Mouse (Mus musculus) megakaryocyte, embryonic 14.5 days (primary cell): Measurements from ENCODE around the gene Gpc5. TPM values are rescaled to one million over a fixed set of nuclear protein-coding genes. Genes with fewer than 3 reads are reported as not detected.

Experiments
- H3K27me3 ChIP-seq: replicated peaks from 2 replicates; pipeline ENCODE3; 2012; ENCODE audit warnings: inconsistent platforms
- H3K36me3 ChIP-seq: replicated peaks from 2 replicates; pipeline ENCODE3; 2012; ENCODE audit warnings: low read length, inconsistent platforms, mixed read lengths
- H3K4me1 ChIP-seq: 2 replicates; pipeline ENCODE4 v1.6.1; 2012; ENCODE audit warnings: inconsistent platforms
- H3K4me3 ChIP-seq: replicated peaks from 2 replicates; pipeline ENCODE3; 2012; ENCODE audit warnings: moderate library complexity, mild to moderate bottlenecking, inconsistent platforms
- H3K9me3 ChIP-seq: 2 replicates; pipeline ENCODE4 v1.6.1; 2012; ENCODE audit warnings: inconsistent platforms
- FLI1 ChIP-seq: IDR thresholded peaks from 2 replicates; pipeline ENCODE4 v1.6.1; 2012; ENCODE audit warnings: low read length, inconsistent platforms, mixed read lengths
- GATA1 ChIP-seq: IDR thresholded peaks from 3 replicates; pipeline ENCODE4 v1.6.1; 2012; ENCODE audit warnings: mixed read lengths, low read length, inconsistent platforms, borderline replicate concordance
- polyA plus RNA-seq: library from polyadenylated mRNA; stranded (reverse); fragments of >175 nt; gene quantifications from 2 replicates; pipeline ENCODE4 v1.2.3, GENCODE M21; 2012; ENCODE audit warnings: low replicate concordance; ENCODE audit not compliant: insufficient read depth

Gene Gpc5
- polyA plus RNA-seq, 1 experiment = not detected

- Histone ChIP-seq H3K27me3 (no peaks in the 10 kb centered on the region), H3K4me1 (peaks cover 4% of the 10 kb centered on the region), H3K4me3 (no peak overlapping the region), H3K36me3 (no peaks in the 10 kb centered on the region), H3K9me3 (no peaks in the 10 kb centered on the region)
- TF ChIP-seq FLI1 = no peak
- TF ChIP-seq GATA1 = no peak
These were observed 887.2 kb downstream of the Gpc5 start for GRCm38 (mm10) chr14:115979233-115979632.

GRCm38 (mm10) chr14:115990764-115991163, 898.7 kb downstream of the Gpc5 start:
- no peaks in the 10 kb centered on the region for H3K9me3 ChIP-seq
- no peak for TF ChIP-seq FLI1
- no peak overlapping the region for H3K4me3 ChIP-seq
- H3K36me3 ChIP-seq = no peaks in the 10 kb centered on the region
- no peaks in the 10 kb centered on the region for H3K27me3 ChIP-seq
- no peaks in the 10 kb centered on the region for H3K4me1 ChIP-seq

DNA sequence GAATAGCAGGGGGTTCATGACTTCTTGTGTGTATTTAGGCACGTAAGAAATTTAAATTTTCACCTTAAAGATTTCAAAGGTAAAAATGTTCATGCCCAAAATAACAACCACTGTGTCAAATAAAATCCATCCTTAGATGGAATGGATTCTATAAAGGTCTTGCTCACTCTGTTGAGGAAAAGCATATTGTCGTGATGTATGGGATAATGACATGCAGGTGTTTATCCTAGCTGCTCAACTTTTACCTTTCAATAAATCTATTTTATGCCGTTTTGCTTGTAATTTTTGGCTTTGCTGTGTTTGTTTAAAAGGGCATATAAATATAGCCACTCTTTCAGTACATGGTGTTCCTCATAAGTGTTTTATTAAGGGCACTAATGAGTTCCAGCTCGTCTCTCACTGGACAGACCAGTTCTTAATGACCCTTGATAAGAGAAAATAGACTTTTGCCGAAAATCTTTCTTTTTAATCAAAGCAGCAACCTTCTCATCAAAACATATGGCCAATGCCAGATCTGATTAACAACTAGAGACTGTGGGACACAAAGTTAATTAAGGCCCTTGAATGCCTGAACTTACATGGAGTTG, 901.6 kb downstream of the Gpc5 start:
- Histone ChIP-seq H3K36me3 (no peaks in the 10 kb centered on the region), H3K9me3 (no peaks in the 10 kb centered on the region), H3K27me3 (no peaks in the 10 kb centered on the region), H3K4me3 (no peak overlapping the region), H3K4me1 (no peaks in the 10 kb centered on the region)
- no peak for TF ChIP-seq FLI1
- TF ChIP-seq GATA1 = no peak

DNA sequence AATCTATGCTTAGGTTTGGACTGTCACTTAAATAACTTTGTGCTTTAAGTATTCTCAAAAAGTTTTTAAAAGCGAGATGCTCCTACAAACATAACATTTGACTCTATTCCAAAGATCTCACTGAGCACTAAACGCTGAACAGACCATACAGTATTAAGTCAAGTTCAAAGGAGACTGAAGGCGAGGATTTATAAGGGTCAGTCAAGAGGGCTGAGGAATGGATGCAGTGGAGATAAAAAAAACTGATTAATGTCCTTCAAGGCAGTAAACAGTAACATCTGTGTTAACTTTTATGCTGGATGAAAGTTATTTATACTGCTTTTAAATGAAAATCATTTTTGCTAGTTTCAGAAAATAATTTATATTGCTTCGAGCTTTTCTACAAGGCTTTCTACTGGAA, 906.9 kb downstream of the Gpc5 start:
- Histone ChIP-seq H3K4me1 (no peaks in the 10 kb centered on the region), H3K4me3 (no peak overlapping the region), H3K36me3 (no peaks in the 10 kb centered on the region), H3K27me3 (no peaks in the 10 kb centered on the region), H3K9me3 (no peaks in the 10 kb centered on the region)
- TF ChIP-seq FLI1 = no peak
- TF ChIP-seq GATA1 = no peak

GRCm38 (mm10) chr14:116087010-116087409, 995.0 kb downstream of the Gpc5 start:
- H3K27me3 ChIP-seq = no peaks in the 10 kb centered on the region
- H3K4me3 ChIP-seq = no peak overlapping the region
- H3K4me1 ChIP-seq = no peaks in the 10 kb centered on the region
- TF ChIP-seq GATA1 (no peak), FLI1 (no peak)
- no peaks in the 10 kb centered on the region for H3K36me3 ChIP-seq
- H3K9me3 ChIP-seq = no peaks in the 10 kb centered on the region

DNA sequence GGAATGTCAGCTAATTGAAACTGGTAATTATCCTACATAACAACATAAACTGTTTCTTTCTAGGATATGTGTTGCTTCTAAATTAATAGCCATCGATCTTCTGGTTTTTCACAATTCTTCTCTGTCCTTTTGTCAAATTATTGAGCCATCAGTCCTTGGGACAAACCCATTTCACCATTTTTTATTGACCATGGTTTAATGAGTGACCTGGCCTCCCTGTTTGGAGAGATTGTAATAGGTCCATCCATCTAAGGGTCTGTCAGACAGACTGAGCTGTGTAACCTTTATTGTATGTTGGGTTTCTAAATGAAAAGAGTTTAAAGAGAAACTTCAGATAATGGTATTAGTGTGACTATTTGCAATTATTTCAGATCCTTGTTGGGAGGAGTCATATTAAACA, 1035.9 kb downstream of the Gpc5 start:
- no peaks in the 10 kb centered on the region for H3K36me3 ChIP-seq
- TF ChIP-seq GATA1 = no peak
- TF ChIP-seq FLI1 = no peak

GRCm38 (mm10) chr14:116137330-116137729, 1045.3 kb downstream of the Gpc5 start:
- H3K9me3 ChIP-seq = peaks cover 6% of the 10 kb centered on the region
- TF ChIP-seq FLI1 (no peak), GATA1 (no peak)
- H3K36me3 ChIP-seq = no peaks in the 10 kb centered on the region
- peaks cover 6% of the 10 kb centered on the region for H3K4me1 ChIP-seq
- no peak overlapping the region for H3K4me3 ChIP-seq
- H3K27me3 ChIP-seq = no peaks in the 10 kb centered on the region

More for the DNA sequence above, 1035.9 kb downstream of the Gpc5 start:
- H3K9me3 ChIP-seq = 0 out of 2 replicates have a peak, but pooled peaks cover 3% of the 10 kb centered on the region
- H3K4me3 ChIP-seq = no peak overlapping the region
- no peaks in the 10 kb centered on the region for H3K27me3 ChIP-seq
- no peaks in the 10 kb centered on the region for H3K4me1 ChIP-seq

- TF ChIP-seq FLI1 = no peak
- TF ChIP-seq GATA1 = no peak
- Histone ChIP-seq H3K27me3 (no peaks in the 10 kb centered on the region), H3K4me1 (peaks cover 6% of the 10 kb centered on the region), H3K36me3 (no peaks in the 10 kb centered on the region), H3K4me3 (no peak overlapping the region), H3K9me3 (peaks cover 6% of the 10 kb centered on the region)
These were observed 1045.8 kb downstream of the Gpc5 start for GRCm38 (mm10) chr14:116137772-116138171.

GRCm38 (mm10) chr14:116162586-116162985, 1070.6 kb downstream of the Gpc5 start:
- Histone ChIP-seq H3K36me3 (no peaks in the 10 kb centered on the region), H3K27me3 (no peaks in the 10 kb centered on the region), H3K4me1 (no peaks in the 10 kb centered on the region), H3K9me3 (peaks cover 6% of the 10 kb centered on the region; the same call in 1 of the 2 replicates), H3K4me3 (no peak overlapping the region)
- no peak for TF ChIP-seq FLI1
- TF ChIP-seq GATA1 = no peak

DNA sequence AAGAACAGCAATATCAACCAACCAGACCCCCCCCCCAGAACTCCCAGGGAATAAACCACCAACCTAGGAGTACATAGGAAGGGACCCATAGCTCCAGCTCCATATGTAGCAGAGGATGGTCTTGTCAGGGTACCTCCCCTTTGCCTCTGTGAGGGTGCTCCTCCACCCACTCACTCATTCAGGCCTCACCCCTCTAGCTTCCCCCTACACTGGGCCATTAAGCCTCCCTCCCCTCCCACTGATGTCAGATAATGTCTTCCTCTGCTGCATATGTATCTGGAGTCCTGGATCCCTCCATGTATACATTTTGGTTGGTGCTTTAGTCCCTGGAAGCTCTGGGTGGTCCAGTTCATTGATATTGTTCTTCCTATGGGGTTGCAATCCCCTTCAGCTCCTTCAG, 1075.4 kb downstream of the Gpc5 start:
- peaks cover 8% of the 10 kb centered on the region; the same call in 1 of the 2 replicates for H3K9me3 ChIP-seq
- H3K4me1 ChIP-seq = no peaks in the 10 kb centered on the region
- no peaks in the 10 kb centered on the region for H3K36me3 ChIP-seq
- H3K4me3 ChIP-seq = no peak overlapping the region
- TF ChIP-seq FLI1 (no peak), GATA1 (no peak)
- no peaks in the 10 kb centered on the region for H3K27me3 ChIP-seq

GRCm38 (mm10) chr14:116169129-116169528, 1077.1 kb downstream of the Gpc5 start:
- no peaks in the 10 kb centered on the region for H3K4me1 ChIP-seq
- no peak overlapping the region for H3K4me3 ChIP-seq
- no peaks in the 10 kb centered on the region for H3K36me3 ChIP-seq
- peaks cover 6% of the 10 kb centered on the region; the same call in 1 of the 2 replicates for H3K9me3 ChIP-seq
- TF ChIP-seq FLI1 = no peak
- TF ChIP-seq GATA1 = no peak
- no peaks in the 10 kb centered on the region for H3K27me3 ChIP-seq
